Mouse (Mus musculus) cerebellum, adult 2 months (tissue): ENCODE data around the gene Prkcsh. TPM values are rescaled to one million over a fixed set of nuclear protein-coding genes. Genes with fewer than 3 reads are reported as not detected.

Experiments used
- DNase-seq, 2 experiments: peaks; one replicate each; pipeline ENCODE4 v3.0.0; 2021
- H3K27ac ChIP-seq: fragments of 200-500 bp; 2 replicates; pipeline ENCODE4 v1.5.1; 2012; ENCODE audit warnings: low read length, control low read depth, inconsistent platforms; ENCODE audit not compliant: insufficient read depth
- H3K27me3 ChIP-seq: fragments of 200-500 bp; 2 replicates; pipeline ENCODE4 v1.6.1; 2012; ENCODE audit warnings: inconsistent platforms, mild to moderate bottlenecking, low read length, moderate library complexity; ENCODE audit not compliant: control insufficient read depth, insufficient read depth
- H3K4me1 ChIP-seq: fragments of 200-500 bp; 2 replicates; pipeline ENCODE4 v1.6.1; 2011; ENCODE audit warnings: low read length; ENCODE audit not compliant: control insufficient read depth, insufficient read depth
- H3K4me3 ChIP-seq: fragments of 200-500 bp; replicated peaks from 2 replicates; pipeline ENCODE3; 2011; ENCODE audit warnings: mild to moderate bottlenecking, low read depth, low read length, control low read depth; ENCODE audit not compliant: insufficient read depth
- CTCF ChIP-seq: fragments of 200-500 bp; IDR thresholded peaks from 2 replicates; pipeline ENCODE4 v1.5.1; 2011; ENCODE audit warnings: low read depth, mild to moderate bottlenecking, control low read depth, low read length, moderate library complexity, borderline replicate concordance; ENCODE audit not compliant: insufficient read depth
- POLR2A ChIP-seq: fragments of 200-500 bp; IDR thresholded peaks from 2 replicates; pipeline ENCODE4 v1.6.1; 2011; ENCODE audit warnings: low read length, control low read depth, borderline replicate concordance; ENCODE audit not compliant: insufficient read depth
- WGBS: fragments of 180-500 bp; shearing (Covaris S2); methylation state at CpG from one replicate; pipeline ENCODE4 v1.1.7; 2018; 5-methylcytosine and 5-hydroxymethylcytosine counted together
- polyA plus RNA-seq: library from polyadenylated mRNA; depleted of rRNA; stranded (reverse); fragments of >200 nt; gene quantifications from 2 replicates; pipeline ENCODE4 v1.2.3, GENCODE M21; 2012; rRNA removed

Prkcsh gene
- 91.3 and 95.3 TPM in 2 replicates for polyA plus RNA-seq

DNA sequence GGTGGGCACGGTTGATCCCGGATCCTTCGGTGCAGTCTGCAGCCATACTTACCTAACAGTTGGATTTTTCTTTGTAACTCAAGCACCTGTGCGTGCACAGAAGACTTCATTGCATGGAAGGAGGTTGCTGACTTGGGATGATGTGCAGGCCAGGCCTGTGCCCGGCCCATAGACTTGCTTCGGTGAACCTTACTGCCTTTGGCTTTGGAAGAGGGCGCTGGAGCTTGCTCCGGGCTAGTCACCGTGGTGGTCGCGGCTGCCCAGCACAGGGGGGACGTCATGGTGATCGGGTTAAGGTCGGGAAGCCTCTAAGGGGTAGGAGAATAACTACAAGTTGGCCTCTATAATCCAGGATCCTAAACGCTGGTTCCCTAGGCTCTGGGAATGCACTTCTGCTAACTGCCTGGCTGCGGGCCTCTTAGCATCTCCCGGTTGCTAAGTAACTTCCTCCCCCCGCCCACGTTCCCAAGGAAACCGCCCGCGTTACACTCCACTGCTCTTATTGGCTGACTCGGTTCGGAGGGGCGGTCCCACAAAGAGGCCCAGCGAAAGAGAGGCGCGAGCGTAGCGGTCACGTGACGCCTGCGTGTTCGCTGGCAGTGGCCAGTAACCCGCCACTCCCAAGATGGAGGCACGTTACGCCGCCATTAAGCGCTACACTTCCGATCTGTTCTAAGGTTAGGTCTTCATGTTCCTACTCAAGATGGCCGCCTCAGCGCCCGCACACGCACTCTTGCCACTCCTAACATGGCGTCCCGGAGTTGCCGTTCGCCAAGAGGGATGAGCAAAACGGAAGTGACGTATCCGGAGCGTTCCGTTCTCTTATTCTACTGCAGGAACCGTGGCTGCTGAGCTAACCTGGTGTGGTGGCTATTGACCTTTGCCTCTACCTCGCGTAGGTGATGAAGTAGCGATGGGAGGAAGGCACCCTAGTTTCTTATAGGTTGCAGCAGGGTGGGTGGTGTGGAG, at the start of gene Prkcsh, which contains the start of gene Ccdc151:
TSS of gene Prkcsh (plus strand) at position 613 of the 969 bp plus-strand sequence.
TSS of gene Ccdc151 (minus strand) at position 441 of the 969 bp plus-strand sequence.
- 4% methylated on average over 57 of the region's 57 CpGs for WGBS
- Histone ChIP-seq H3K4me1 (peaks cover 14% of the 10 kb centered on the region; the same call in 1 of the 2 replicates), H3K27me3 (no peaks in the 10 kb centered on the region), H3K4me3 (peak within 1 kb of the TSS; percentile 91), H3K27ac (peak within 1 kb of the TSS; percentile 63)
- peak; percentile 99 to 100 for DNase-seq
- TF ChIP-seq POLR2A, result peak; percentile 93
- TF ChIP-seq CTCF, result no peak

DNA sequence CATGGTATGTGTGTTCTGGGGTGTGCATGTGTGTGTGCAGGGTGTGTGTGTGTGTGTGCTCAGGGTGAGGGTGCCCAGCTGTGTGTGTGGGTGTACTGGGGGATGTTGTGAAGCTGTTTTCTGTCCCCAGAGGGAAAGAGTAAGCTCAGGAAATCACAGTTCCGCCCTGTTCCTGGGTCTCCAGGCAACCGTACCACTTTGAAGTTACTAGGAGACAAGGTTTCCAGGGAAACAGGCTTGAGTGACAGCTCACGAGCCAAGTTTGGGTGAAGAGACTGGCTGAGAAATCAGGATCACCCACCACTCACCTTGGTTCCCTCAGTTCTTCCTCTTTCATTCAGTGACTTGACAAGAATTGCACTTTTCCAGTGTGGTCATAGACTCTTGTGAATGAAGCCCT, 49.0 kb upstream of the Prkcsh start:
- 49% methylated on average over 3 of the region's 3 CpGs for WGBS
- Histone ChIP-seq H3K4me3 (no peak overlapping the region), H3K4me1 (no peaks in the 10 kb centered on the region), H3K27me3 (no peaks in the 10 kb centered on the region), H3K27ac (no peak overlapping the region)
- TF ChIP-seq CTCF, result no peak
- TF ChIP-seq POLR2A, result no peak
- no peak for DNase-seq

DNA sequence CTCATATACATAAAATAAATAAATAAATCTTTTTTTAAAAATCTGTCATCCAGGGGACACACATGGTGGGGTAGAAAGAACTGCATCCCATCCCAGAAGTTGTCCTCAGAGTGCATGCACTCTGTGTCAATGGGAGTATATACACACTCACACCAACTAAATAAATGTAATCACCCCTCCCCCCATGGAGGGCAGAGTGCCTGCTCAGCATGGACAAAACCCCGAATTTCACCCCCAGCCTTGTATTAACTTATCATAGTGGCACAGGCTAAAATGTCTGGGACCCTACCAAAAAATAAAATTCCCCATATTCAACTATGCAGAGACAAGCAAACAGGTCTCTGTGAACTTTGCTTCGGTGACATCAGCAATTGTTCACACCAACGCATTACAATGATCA, 48.0 kb upstream of the Prkcsh start:
- TF ChIP-seq POLR2A, result no peak
- no peak for TF ChIP-seq CTCF
- Histone ChIP-seq H3K4me1 (no peaks in the 10 kb centered on the region), H3K4me3 (no peak overlapping the region), H3K27ac (no peak overlapping the region), H3K27me3 (no peaks in the 10 kb centered on the region)
- DNase-seq, result peak in 1 of 2 experiments; percentile 39
- 66% methylated on average over 3 of the region's 3 CpGs for WGBS

DNA sequence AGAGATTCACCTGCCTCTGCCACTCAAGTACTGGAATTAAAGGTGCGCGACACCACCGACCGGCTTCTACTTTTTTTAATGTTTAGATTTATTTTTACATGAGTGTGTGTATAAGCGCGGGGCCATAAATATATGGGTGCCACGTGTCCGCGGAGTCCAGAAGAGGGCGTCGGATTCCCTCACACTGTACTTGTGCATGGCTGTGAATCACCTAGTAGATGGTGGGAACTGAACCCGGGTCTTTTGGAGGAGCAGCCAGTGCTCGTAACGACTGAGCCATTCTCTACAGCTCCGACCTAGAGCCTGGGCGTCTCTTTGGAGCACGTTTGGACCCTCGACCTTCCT, 47.4 kb upstream of the Prkcsh start:
- Histone ChIP-seq H3K4me3 (peak overlapping the region; percentile 78), H3K27ac (0 out of 2 replicates have a peak overlapping the region, but pooled peaks have one; percentile 2), H3K27me3 (no peaks in the 10 kb centered on the region), H3K4me1 (no peaks in the 10 kb centered on the region)
- DNase-seq, result no peak
- TF ChIP-seq POLR2A (no peak), CTCF (peak; percentile 52; the same call in 1 of the 2 replicates)
- WGBS, result 2% methylated on average over 18 of the region's 18 CpGs

DNA sequence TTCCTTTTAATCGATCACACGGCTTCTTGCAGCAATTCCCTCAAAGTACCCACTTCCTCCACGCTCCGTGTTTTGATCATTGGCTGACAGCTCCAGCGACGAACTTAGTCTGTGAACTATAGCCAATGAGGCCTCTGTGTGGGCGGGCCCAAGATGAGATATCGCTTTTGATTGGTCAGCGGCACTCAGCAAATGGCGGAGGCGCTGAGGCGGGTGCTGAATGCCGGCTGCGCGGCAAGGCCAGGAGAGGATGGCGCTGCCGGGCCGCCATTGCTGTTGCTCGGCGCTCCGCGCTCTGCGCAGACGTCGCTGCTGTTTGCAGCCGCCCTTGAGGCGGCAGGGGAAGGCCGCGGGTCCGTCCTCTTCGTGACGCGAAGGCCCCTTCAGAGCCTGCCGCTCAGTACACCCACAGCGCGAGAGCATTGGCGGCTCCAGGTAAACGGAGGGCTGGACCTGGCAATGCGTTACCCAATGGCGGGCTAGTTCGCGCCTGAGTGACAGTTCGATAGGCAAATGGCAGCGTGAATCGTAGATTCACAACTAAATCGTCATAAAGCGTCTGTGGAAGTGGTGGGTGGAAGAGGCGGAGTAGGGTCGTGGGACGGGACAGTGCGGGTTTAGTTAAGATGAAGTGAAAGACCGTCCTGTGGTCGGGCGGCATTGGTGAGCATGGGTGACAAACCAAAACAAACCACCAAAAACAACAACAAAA, 46.9 kb upstream of the Prkcsh start, which contains the start of gene Swsap1:
TSS of gene Swsap1 (plus strand) at position 186 of the 712 bp plus-strand sequence.
- Histone ChIP-seq H3K27ac (peak within 1 kb of the TSS; percentile 85), H3K4me3 (peak within 1 kb of the TSS; percentile 78), H3K27me3 (no peaks in the 10 kb centered on the region), H3K4me1 (no peaks in the 10 kb centered on the region)
- WGBS, result under 1% methylated on average over 54 of the region's 54 CpGs
- no peak for TF ChIP-seq CTCF
- peak; percentile 63 for TF ChIP-seq POLR2A
- DNase-seq, result peak; percentile 99 to 100

DNA sequence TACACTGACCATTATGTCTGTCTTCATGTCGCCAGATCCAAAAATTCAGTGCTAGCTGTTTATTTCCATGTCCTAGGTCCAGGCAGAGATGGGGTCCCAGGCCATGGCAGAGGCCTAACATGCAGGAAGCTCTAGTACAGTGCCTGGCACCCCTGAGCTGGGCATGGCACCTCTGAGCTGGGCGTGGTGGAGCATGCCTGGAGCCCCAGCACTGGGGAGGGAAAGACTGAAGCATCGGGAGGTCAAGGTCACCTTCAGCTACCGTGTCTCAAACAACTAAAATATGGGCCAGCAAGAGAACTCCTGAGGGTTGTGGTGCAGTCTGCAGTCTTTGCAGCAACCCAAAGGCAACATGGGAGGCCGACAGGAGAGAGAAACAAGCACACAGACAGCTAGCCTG, 44.2 kb upstream of the Prkcsh start:
- H3K4me1 ChIP-seq, result peaks cover 7% of the 10 kb centered on the region
- 83% methylated on average over 5 of the region's 5 CpGs for WGBS
- DNase-seq, result no peak

DNA sequence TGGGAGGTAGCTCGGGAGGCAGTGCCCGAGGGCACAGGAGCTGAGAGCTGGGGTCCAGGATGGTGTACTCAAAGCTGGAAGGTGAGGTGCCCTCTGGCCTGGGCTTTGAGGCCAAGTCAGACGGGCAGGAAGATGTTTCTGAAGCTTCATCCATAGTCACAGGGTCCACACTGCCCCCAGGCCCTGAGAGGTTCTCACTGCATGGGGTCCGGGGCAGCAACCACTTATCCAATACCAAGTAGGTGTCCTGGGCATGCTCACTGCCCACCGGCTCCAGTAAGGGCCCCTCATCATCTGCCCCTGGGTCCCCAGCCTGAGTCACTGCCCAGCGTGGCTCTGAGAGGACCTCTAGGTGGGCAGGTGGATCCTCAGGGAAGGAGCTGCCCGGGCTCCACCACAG, 43.4 kb upstream of the Prkcsh start:
- no peak for DNase-seq
- no peak overlapping the region for H3K4me3 ChIP-seq
- 88% methylated on average over 7 of the region's 7 CpGs for WGBS
- no peak for TF ChIP-seq CTCF
- TF ChIP-seq POLR2A, result no peak
- H3K27me3 ChIP-seq, result no peaks in the 10 kb centered on the region
- no peak overlapping the region for H3K27ac ChIP-seq
- H3K4me1 ChIP-seq, result peaks cover 12% of the 10 kb centered on the region

More for the DNA sequence above, 44.2 kb upstream of the Prkcsh start:
- Histone ChIP-seq H3K27ac (no peak overlapping the region), H3K27me3 (no peaks in the 10 kb centered on the region), H3K4me3 (no peak overlapping the region)
- no peak for TF ChIP-seq POLR2A
- TF ChIP-seq CTCF, result no peak

DNA sequence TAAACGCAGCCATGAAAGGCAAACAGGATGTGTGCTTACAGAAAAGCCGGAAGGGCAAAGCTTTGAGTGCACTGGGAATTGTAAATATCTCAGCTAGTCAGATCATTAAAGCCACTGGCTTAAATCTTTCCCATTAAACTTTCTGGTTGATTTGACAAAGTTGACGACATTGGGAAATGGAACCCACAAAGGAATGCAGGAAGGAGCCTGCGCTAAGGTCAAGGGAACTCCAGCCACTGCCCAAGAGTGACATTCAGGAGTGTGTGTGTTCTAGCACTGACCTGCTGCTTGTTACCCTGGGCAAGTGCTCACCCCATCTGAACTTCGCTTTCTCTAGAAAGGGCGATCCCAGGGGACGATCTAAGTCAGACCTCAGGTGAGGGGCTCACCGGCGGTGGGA, 42.5 kb upstream of the Prkcsh start:
- TF ChIP-seq CTCF (no peak), POLR2A (no peak)
- WGBS, result 77% methylated on average over 9 of the region's 9 CpGs
- Histone ChIP-seq H3K4me1 (peaks cover 12% of the 10 kb centered on the region), H3K27me3 (no peaks in the 10 kb centered on the region), H3K27ac (no peak overlapping the region), H3K4me3 (no peak overlapping the region)
- no peak for DNase-seq
